Mouse (Mus musculus) kidney, adult 9 months (tissue): ENCODE results near the gene Rpl23.

Source experiments
- DNase-seq: peaks from one replicate; pipeline ENCODE4 v3.0.0; 2022

The Rpl23 gene

DNA sequence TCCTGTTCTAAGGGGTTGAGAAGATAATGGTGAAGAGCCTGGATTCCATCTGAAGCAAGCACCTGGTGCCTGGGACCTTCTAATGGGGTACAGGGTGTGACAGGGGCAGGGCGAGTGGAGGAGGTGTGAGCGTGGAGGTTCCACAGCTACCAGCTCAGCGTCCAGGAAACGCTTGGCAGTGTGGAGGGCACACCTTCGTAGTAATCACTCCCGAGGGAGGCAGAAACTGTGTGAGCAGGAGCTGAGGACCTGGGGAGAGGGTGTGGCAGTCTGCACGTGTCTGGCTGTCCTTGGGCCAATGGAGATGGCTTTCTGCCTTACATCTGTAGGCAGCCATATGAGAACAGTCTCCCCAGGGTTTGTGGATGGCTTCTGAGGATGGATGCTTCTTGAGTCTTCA lies 30.8 kb upstream of the Rpl23 start:
- no peak for DNase-seq

DNA sequence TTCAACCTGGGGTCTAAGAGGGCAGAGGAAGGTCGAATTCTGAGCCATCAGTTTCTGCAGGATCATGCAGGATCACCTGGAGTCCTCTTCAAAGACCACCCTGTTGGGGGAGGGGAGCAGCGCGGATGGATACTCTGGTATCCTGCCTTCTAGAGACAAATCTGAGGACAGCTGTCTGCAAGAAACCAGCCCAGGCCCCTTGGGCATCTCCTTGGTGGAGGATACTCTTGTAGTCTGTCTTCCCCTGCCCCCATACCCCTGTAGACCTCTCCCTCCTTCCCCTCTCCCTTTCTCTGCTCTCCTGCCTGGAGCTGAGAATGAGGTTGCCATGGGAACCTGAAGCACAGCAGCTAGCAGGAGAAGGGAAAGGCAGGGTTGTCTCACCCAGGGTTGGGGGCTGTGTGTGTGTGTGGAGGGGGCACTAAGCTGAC lies 30.3 kb upstream of the Rpl23 start:
- DNase-seq, result no peak

GRCm38 (mm10) chr11:97811569-97812362 lies 29.5 kb upstream of the Rpl23 start:
- peak; percentile 95 for DNase-seq

GRCm38 (mm10) chr11:97810970-97811369 lies 28.7 kb upstream of the Rpl23 start:
- peak; percentile 19 for DNase-seq

- peak; percentile 70 for DNase-seq
Observed at GRCm38 (mm10) chr11:97810356-97810755, 28.1 kb upstream of the Rpl23 start.

DNA sequence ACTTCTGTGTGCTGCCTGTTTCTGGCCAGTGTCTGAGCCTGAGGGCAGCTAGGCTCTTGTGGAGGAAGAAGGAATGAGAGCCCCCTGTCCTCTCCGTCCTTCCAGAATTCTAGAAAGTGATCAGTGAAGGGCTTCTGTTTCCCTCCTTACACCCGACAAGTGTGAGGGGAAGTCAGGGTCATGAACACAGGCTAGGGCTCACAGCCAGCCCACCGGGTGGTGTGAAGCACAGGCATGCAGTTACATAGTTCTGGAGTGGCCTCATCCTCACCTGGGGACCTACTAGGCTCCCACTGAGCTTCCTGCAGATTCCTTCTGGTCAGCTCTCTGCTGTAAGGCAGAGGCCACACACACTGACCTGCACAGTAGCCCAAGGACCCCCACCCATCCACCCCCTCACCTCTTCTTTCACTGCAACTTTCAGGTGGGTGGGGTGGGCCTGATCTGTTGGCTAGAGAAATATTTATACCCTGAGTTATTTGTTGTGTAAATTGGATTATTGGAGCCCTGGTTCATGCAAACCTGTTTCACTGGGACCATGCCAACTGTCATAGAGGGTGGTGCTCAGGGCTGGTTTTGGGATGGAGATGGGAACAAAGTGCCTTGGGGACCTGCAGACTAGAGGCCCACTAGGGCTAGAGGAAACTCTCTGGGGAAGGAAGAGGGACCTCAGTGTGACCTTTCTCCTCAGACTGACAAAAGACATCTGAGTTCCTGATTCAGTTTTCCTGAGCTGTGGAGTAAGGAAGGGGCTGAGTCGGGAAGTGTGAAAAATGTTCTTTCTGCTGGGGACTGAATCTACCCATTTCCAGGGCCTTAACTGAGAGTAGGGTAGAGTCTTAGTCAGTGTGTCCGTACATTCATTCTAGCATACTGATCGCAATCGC lies 27.2 kb upstream of the Rpl23 start:
- peak; percentile 50 for DNase-seq

DNA sequence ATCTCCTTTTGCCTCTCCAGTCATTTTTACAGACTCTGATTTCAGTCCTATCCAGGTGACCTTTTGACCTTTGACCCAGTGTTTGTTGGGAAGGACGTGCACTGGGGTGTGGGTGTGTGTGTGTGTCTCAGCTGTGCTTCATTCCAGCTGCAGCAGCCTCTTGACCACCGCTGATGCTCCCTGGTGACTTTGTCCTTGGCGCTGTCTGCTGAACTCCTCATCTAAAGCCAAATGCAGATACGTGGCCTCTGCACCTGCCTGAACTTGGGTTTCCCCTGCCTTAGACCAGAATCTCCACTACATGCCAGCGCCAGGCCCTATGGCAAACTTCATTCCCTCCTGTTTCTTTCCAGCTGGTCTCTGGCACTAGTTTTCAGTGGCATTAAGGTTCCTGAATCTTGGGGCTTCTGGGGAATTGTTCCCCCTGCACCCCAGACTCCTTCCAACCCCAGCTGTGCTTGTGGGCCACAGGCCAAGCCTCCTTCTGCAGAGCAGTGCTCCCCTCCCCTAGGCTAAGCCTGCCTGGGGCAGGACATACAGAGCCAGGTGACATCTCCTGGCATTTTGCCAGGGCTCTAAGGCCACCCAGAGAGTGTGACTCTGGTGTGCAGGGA lies 26.5 kb upstream of the Rpl23 start:
- DNase-seq, result peak; percentile 72

DNA sequence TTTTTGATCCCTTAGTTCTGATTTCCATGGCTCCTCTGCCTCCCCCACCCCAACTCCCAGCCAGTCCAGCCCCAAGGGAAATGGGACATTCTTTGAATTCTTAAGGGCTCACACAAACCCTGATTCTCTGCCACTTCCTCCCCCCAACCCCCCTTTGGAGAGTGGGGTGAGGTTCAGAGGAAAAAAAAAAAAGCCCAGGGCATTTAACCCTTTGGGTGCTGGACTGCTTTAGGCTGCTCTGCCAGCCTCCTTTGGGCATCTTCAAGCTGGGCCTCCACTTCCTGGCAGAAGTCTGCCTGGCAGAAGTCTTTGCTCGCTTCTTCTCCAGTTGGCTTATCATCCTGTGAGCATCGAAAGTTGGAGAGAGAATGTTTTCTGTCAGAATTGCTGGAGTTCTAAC lies 25.9 kb upstream of the Rpl23 start:
- peak; percentile 74 for DNase-seq

- peak; percentile 40 for DNase-seq
Observed at GRCm38 (mm10) chr11:97807626-97808025, 25.4 kb upstream of the Rpl23 start.

DNA sequence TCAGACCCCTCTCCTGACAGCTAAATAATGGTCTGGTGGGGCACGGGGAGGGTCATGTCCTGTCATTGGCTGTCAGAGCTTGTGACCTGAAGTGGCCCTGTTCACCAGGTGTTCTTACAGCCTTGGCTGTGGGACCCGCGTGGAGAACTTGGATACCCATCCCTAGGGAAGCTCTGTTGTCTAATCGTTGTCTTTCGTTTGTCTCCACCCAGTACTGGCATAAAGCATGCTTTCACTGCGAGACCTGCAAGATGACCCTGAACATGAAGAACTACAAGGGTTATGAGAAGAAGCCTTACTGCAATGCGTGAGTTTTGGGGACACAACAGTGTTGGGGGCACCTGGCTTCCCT lies 24.4 kb upstream of the Rpl23 start:
- DNase-seq, result peak; percentile 18

DNA sequence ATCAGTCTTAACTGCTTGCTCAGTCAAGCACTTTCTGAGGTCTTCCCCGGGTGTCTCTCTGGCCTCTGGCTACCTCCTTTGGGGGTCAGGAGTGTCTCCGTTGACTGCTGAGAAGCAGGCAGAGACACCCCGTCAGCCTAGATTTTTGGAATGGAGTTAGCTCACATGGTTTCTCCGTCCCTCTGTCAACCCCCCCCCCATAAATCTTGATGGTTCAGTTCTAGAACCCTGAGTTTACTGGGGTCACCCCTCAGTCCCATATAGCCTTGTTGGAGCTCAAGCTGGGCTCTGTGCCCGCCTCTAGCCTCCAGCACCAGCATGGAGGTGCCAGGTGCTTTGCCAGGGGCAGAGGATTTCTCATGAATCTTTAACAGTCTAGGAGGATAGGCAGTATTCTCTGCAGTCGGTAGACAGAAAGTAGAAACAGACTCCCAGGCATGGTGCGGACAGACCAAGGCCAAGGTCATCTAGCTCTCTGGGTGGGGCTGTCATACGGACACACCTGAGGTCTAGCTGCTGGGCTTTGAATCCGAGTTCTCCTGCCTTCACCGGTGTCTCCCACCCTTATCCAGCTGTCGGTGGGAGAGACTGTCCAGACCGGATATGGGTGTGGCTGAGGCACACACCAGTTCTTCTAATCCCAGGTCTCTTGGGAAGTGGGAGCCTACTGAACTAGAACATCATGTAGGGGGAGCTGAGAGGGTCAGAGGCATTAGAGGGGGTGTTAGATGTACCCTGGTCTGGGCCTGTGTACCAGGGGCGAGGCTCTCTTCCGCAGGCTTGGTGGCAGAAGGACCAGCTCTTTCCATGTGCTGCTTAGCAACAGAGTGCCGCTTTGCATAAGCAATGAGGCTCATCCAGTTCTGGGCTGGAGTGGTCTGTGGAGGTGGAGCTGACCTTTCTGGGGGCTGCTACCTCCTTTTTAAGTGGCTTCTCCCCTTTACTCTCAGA lies 23.7 kb upstream of the Rpl23 start:
- DNase-seq, result peak; percentile 52

DNA sequence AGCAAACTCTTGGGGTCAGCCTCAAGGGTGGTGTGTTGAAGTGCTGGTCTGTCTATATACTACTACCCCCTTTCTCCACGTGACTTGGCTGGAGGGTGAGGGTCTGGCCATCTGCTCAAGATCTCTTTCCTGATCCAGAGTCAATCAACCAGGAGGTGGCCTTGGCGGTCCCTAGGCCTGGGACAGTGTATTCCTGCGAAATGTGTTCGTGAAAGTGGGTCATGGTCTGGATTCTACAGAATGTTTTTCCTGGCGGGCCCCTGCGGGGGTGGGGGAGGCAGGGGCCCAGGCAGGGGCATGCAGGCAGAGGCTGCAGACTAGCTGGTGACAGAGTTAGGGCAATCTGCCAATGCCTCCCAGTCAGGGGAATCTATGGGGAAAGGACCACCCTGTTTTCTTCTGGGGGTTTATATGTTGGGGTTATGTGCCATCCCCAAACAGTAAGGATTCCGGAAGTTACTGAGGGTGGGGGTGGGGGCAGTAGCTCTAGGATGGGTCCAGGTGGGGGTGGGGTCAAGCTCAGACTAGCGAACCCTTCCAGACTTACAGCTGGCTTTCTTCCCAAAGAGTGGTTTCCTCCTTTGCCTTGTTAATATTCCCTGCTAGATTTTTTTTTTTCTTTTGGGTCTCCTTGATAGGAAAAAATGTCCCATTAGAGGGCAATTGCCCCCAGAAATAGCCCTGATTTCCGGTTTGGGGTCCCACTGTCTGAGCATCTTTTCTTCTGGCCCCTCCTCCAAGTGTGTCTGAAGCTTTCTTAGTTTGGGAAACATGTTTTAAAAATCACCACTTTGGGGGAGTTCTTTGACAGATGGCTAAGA lies 22.8 kb upstream of the Rpl23 start:
- no peak for DNase-seq

DNA sequence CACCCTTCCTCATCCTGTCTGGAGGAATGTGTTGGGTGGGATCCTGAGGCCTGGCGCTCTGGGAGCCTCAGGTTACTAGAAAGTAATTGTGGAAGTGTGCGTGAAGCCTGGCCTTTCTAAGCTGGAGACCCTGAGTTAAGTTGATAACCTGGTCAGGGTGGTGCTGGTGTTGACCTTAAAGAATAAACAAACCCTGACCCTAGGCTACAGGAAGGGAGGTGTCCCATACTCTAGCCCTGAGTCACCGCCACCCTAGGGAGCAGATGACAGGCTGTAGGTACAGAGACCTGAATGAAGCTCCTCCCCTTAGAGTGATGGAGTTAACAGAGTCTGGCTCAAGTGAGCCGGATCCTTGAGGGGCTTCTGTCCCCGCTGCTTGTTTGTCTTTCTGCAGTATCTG lies 21.6 kb upstream of the Rpl23 start:
- DNase-seq, result no peak

DNA sequence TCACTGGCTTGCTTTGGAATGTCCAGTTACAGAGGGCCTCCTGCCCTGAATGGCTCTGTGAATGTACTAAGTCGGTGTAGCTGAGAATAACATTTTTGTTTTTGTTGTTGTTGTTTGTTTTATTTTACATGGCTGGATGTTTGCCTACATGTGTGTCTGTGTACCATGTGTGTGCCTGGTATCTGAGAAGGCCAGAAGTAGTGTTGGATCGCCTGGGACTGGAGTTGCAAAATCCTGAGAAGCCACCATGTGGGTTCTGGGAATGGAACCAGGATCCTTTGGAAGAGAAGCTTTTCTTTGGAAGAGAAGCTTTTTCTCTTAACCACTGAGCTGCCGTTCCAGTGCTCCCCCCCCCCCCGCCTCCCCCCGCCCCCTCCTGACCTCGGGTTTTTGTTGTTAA lies 20.3 kb upstream of the Rpl23 start:
- no peak for DNase-seq

GRCm38 (mm10) chr11:97802194-97802470 lies 19.9 kb upstream of the Rpl23 start:
- DNase-seq, result no peak

GRCm38 (mm10) chr11:97801409-97802193 lies 19.4 kb upstream of the Rpl23 start:
- peak; percentile 87 for DNase-seq

DNA sequence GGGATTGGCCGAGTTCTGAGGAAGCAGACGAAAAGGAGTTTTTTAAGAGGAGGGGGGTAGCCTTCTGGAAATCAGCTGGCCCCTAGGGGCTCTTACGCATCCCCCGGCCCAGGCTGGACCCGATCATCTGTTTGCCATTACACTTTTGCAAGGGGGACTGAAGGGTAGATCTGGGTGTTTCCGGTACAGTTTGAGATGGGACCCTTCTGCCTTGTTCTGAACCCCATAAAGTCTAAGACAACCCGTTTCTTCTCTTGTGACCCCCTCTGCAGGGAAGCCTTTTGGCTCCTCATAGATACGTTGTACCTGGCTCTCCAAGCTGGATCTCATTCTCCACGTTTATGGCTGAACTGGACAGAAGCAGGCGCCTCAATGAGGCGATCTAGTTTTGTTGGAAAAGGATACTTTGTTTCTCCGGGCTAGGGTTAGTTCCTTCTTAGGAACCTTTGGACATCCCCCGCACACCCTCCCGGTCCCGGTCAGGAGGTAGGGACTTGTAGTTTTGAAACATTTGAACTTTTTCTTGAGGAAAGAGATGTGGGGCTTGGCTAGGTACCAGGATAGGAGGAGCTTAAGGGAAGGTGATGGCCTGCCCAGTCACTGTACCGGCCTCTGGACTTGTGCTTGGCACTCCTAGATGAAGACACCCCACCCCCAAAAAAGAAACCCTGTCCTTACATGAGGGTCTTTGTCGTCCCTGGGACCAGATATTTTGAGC lies 18.6 kb upstream of the Rpl23 start:
- DNase-seq, result peak; percentile 94

DNA sequence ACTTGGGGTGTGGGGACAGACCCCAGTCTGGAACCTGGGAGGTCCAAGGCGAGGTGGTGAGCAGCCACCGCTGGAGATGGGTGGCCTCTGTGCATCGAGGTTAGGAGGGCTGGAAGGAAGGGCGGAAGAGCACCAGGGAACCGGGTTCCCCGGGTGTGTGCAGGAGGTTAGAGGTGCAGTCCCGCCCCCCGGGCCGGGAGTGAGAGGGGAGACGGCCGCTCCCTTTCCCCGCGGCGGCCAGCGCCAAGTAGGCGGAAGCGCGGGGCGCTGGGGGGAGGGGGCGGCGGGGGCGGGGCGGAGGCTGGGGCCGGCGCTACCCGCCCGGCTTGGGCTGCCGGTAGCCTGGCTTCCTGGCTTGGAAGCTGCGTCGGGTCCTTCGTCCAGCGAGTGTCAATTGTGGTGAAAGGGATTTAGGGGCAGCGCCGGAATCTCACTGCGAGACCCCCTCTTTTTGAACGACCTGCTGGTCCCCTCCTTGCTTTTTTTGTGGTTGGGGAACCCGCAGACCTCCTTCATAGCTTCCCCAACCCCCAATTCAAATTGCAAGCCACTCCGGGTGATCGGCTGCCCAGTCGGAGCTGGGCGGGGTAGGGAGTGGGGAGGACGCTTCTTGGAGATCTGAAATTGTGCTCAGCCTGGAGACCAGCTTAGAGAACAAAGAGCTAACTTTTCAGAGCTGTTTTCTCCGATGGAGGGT lies 17.9 kb upstream of the Rpl23 start:
- peak; percentile 85 for DNase-seq

DNA sequence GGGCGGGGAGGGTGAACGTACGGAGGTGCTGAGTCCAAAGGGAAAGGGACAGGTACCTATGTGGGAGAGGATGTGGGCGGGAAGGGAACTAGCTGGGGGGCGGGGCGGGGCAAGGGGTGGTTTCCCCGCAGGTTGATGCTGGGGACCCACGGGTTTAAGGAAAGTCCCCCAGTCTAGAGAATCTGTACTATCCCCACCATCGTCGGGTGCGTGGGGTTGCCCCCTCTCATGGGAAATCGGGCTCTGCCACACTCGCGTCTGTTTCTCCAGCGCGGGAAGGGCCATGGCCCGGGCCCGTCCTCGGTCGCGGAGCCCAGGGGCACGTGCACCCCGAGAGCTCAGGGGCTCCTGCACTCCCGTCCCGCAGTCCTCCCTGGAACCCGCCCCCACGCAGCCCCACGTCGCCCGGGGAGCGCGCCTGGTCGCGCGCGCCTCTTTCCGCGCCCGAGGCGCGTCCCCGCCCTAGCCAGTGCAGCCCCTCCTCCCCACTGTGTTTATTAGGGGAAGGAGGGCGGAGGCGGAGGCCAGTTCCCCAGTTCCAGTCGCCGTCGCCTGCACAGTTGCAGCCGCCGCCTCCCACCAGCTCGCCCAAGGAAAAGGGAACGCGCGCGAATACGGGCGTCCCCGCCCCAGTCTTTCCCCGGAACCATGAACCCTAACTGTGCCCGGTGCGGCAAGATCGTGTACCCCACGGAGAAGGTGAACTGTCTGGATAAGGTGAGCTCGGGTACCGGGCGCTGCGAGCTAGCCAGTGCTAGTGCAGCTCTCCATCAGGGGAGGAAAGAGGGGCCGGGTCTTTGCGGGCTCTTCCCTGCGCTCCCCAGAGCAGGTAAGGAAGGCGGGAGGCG lies 17.1 kb upstream of the Rpl23 start:
- peak; percentile 89 for DNase-seq
